In the genomic region with DNA sequence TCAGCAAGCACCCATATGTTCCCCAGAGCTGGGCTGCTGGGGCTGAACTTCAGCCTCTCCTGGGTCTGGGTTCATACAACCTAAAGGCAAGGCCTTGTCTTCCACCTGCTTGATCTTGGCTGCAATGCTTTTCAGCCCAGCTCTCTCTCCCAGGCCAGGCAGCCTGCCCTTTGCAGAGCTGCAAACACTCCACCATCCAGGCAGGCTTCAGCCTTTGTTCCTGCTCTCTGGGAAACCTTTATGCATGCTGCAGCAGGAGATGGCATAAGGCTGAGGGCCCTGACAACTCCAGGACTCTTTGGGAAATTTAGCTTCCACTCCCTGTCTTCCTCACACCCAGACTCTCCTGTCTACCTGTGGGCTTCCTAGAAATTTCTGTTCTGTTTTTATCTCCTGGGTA, we compare ENCODE assay signal across 20 mouse cellular contexts. TPM values are rescaled to one million over a fixed set of nuclear protein-coding genes. Genes with fewer than 3 reads are reported as not detected.
DNase-seq lines count a peak whose midpoint lies in the region; ATAC-seq and TF ChIP-seq lines count a peak whose summit lies in the region.
"Had no signal": no experiment of that assay in that cellular context is flagged by ENCODE, and none has a peak within 500 bp of the region (broad histone marks: within the 10 kb centered on the region; RNA-seq: fewer than 3 reads in every experiment).

No protein-coding gene starts in this region.

- no peak overlapping the region for H3K4me2 ChIP-seq in lung, embryonic 15.5 days
- H3K4me2 ChIP-seq in hindbrain, embryonic 11.5 days (replicated peaks; ENCODE audit: low read depth, low read length), result no peak overlapping the region
- no peak overlapping the region for H3K4me2 ChIP-seq in midbrain, embryonic 13.5 days (replicated peaks)
- H3K4me2 ChIP-seq: embryonic facial prominence, embryonic 12.5 days; heart, embryonic 12.5 days; liver, embryonic 12.5 days had no signal

- no peaks in the 10 kb centered on the region for H3K27me3 ChIP-seq in lung, embryonic 15.5 days
- no peaks in the 10 kb centered on the region for H3K27me3 ChIP-seq in hindbrain, embryonic 11.5 days (ENCODE audit: control insufficient read depth, insufficient read depth, low read length)
- H3K27me3 ChIP-seq in midbrain, embryonic 13.5 days, result no peaks in the 10 kb centered on the region
- H3K27me3 ChIP-seq: embryonic facial prominence, embryonic 12.5 days had no signal

- intact Hi-C loops in heart, postnatal 14 days (cut with DNase I), result no loop called here
- intact Hi-C loops in gastrocnemius, adult 2 months (cut with DNase I), result no loop called here

- no peak for DNase-seq in lung, postnatal 25 days (ENCODE audit: low spot score)
- peak; percentile 7 for DNase-seq in hindbrain, embryonic 11.5 days (ENCODE audit: low spot score)
- DNase-seq in adrenal gland, postnatal 10 days, result no peak
- no peak for DNase-seq in heart, postnatal 14 days
- no peak for DNase-seq in gastrocnemius, adult 2 months
- DNase-seq in embryo, embryonic 11 days, result no peak
- DNase-seq: B cell, adult 2 months; cerebellum, adult 9-11 months; gastrocnemius, postnatal 25 days; left cerebral cortex, postnatal 4 days; right cerebral cortex, postnatal 4 days; thymus, postnatal 25 days had no signal

- TF ChIP-seq CTCF in gastrocnemius, adult 2 months (IDR thresholded peaks at IDR 0.05), result no peak

- peaks cover 12% of the 10 kb centered on the region; the same call in 1 of the 2 replicates for H3K4me1 ChIP-seq in lung, embryonic 15.5 days
- no peaks in the 10 kb centered on the region; the same call in 1 of the 2 replicates for H3K4me1 ChIP-seq in hindbrain, embryonic 11.5 days (replicated peaks; ENCODE audit: control insufficient read depth, insufficient read depth, low read length)
- H3K4me1 ChIP-seq in midbrain, embryonic 13.5 days (replicated peaks), result peaks cover 49% of the 10 kb centered on the region
- H3K4me1 ChIP-seq: liver, embryonic 12.5 days had no signal

- no peak overlapping the region for H3K4me3 ChIP-seq in lung, embryonic 15.5 days
- no peak overlapping the region for H3K4me3 ChIP-seq in hindbrain, embryonic 11.5 days (ENCODE audit: low read depth, low read length)
- H3K4me3 ChIP-seq in midbrain, embryonic 13.5 days (replicated peaks), result no peak overlapping the region
- no peak overlapping the region for H3K4me3 ChIP-seq in gastrocnemius, adult 2 months
- H3K4me3 ChIP-seq: embryonic facial prominence, embryonic 12.5 days; heart, embryonic 12.5 days; liver, embryonic 12.5 days had no signal

- no peak for ATAC-seq in lung, embryonic 15.5 days (ENCODE audit: borderline replicate concordance, extremely low read depth, low FRiP score, low TSS enrichment)
- ATAC-seq in hindbrain, embryonic 11.5 days (ENCODE audit: low FRiP score), result no peak
- ATAC-seq in midbrain, embryonic 13.5 days, result no peak
- ATAC-seq: liver, embryonic 12.5 days; lung, postnatal 0 days had no signal

- H3K9me3 ChIP-seq in lung, embryonic 15.5 days, result no peaks in the 10 kb centered on the region
- H3K9me3 ChIP-seq in hindbrain, embryonic 11.5 days (ENCODE audit: control insufficient read depth, low read length), result no peaks in the 10 kb centered on the region
- H3K9me3 ChIP-seq in midbrain, embryonic 13.5 days, result no peaks in the 10 kb centered on the region
- H3K9me3 ChIP-seq: embryonic facial prominence, embryonic 12.5 days; heart, embryonic 12.5 days; liver, embryonic 12.5 days had no signal

- H3K36me3 ChIP-seq in lung, embryonic 15.5 days, result no peaks in the 10 kb centered on the region
- no peaks in the 10 kb centered on the region for H3K36me3 ChIP-seq in hindbrain, embryonic 11.5 days (ENCODE audit: control insufficient read depth, insufficient read depth, low read length)
- H3K36me3 ChIP-seq in midbrain, embryonic 13.5 days, result peaks cover 13% of the 10 kb centered on the region
- H3K36me3 ChIP-seq: embryonic facial prominence, embryonic 12.5 days; heart, embryonic 12.5 days; liver, embryonic 12.5 days had no signal

- H3K9ac ChIP-seq in lung, embryonic 15.5 days, result no peak overlapping the region
- H3K9ac ChIP-seq in hindbrain, embryonic 11.5 days (ENCODE audit: low read depth, low read length), result no peak overlapping the region
- H3K9ac ChIP-seq in midbrain, embryonic 13.5 days (replicated peaks), result 0 out of 2 replicates have a peak overlapping the region, but pooled peaks have one; percentile 16
- H3K9ac ChIP-seq: embryonic facial prominence, embryonic 12.5 days; heart, embryonic 12.5 days; liver, embryonic 12.5 days had no signal

- H3K27ac ChIP-seq in lung, embryonic 15.5 days, result peak overlapping the region; percentile 37
- peak overlapping the region; percentile 24; the same call in 1 of the 2 replicates for H3K27ac ChIP-seq in hindbrain, embryonic 11.5 days (ENCODE audit: low read depth, low read length)
- H3K27ac ChIP-seq in midbrain, embryonic 13.5 days, result peak overlapping the region; percentile 76
- no peak overlapping the region for H3K27ac ChIP-seq in gastrocnemius, adult 2 months
- H3K27ac ChIP-seq: embryonic facial prominence, embryonic 12.5 days; liver, embryonic 12.5 days had no signal

RNA-seq across cellular contexts. Expression of a gene that starts 17.9 kb away (rescaled TPM):
- polyA plus RNA-seq in lung, embryonic 15.5 days (2015; fragmentation: Nextera tagmentation; extraction: Ambion mirVana), result not detected in 2 replicates
- polyA plus RNA-seq in hindbrain, embryonic 11.5 days (2014; fragmentation: Nextera tagmentation; extraction: Ambion mirVana), result 0.17 TPM in 1 of 2 replicates, not detected in the other
- polyA plus RNA-seq in midbrain, embryonic 13.5 days (2015; fragmentation: Nextera tagmentation; extraction: Ambion mirVana), result 0.48 TPM in 1 of 2 replicates, not detected in the other
- not detected for total RNA-seq in adrenal gland, postnatal 10 days (2021)
- not detected for total RNA-seq in heart, postnatal 14 days (2021)
- total RNA-seq in gastrocnemius, adult 2 months (2021), result not detected
- total RNA-seq: adrenal gland, adult 18-20 months; gastrocnemius, postnatal 25 days; left cerebral cortex, postnatal 4 days had no signal
- polyA plus RNA-seq: embryonic facial prominence, embryonic 12.5 days; liver, embryonic 12.5 days; lung, postnatal 0 days; stomach, embryonic 16.5 days had no signal

RNA-seq across cellular contexts. Expression of a gene that starts 29.1 kb away (rescaled TPM):
- 5.5 and 5.9 TPM in 2 replicates for polyA plus RNA-seq in lung, embryonic 15.5 days (2015; fragmentation: Nextera tagmentation; extraction: Ambion mirVana)
- polyA plus RNA-seq in hindbrain, embryonic 11.5 days (2014; fragmentation: Nextera tagmentation; extraction: Ambion mirVana), result 4.0 and 4.8 TPM in 2 replicates
- 19.2 and 22.1 TPM in 2 replicates for polyA plus RNA-seq in midbrain, embryonic 13.5 days (2015; fragmentation: Nextera tagmentation; extraction: Ambion mirVana)
- 1 to 10 TPM; 3.7 to 4.1 TPM for total RNA-seq in adrenal gland, postnatal 10 days (2021)
- total RNA-seq in heart, postnatal 14 days (2021), result 1 to 10 TPM; 3.6 to 4.3 TPM
- 1 to 10 TPM; 2.9 to 3.9 TPM for total RNA-seq in gastrocnemius, adult 2 months (2021)
